Mouse (Mus musculus): ENCODE measurements around the gene Ube2b. TPM values are rescaled to one million over a fixed set of nuclear protein-coding genes. Genes with fewer than 3 reads are reported as not detected.

Ube2b gene
- polyA plus RNA-seq, 1 experiment from 2014 or later = 192 TPM

GRCm38 (mm10) chr11:51949919-51950318 lies 50.6 kb downstream of the Ube2b start:
- DNase-seq (ENCODE audit: low spot score) = no peak
- ATAC-seq (replicated peaks; ENCODE audit: insufficient number of reproducible peaks, low FRiP score, low TSS enrichment, low read depth) = no peak
- no peak overlapping the region for H3K4me3 ChIP-seq (ENCODE audit: low read depth, low read length)
- no peak overlapping the region for H3K27ac ChIP-seq (replicated peaks; ENCODE audit: low read depth, low read length)
- no peaks in the 10 kb centered on the region for H3K36me3 ChIP-seq (replicated peaks; ENCODE audit: control insufficient read depth, insufficient read depth, low read depth, low read length)
- 91% methylated on average over 9 of the region's 9 CpGs for WGBS
- H3K4me2 ChIP-seq (ENCODE audit: low read depth, low read length) = no peak overlapping the region
- H3K4me1 ChIP-seq (ENCODE audit: control insufficient read depth, insufficient read depth, low read length) = no peaks in the 10 kb centered on the region
- H3K9me3 ChIP-seq (replicated peaks; ENCODE audit: control insufficient read depth, low read length) = no peaks in the 10 kb centered on the region
- H3K9ac ChIP-seq (replicated peaks; ENCODE audit: low read length) = no peak overlapping the region
- H3K27me3 ChIP-seq (ENCODE audit: control insufficient read depth, insufficient read depth, low read length) = no peaks in the 10 kb centered on the region

DNA sequence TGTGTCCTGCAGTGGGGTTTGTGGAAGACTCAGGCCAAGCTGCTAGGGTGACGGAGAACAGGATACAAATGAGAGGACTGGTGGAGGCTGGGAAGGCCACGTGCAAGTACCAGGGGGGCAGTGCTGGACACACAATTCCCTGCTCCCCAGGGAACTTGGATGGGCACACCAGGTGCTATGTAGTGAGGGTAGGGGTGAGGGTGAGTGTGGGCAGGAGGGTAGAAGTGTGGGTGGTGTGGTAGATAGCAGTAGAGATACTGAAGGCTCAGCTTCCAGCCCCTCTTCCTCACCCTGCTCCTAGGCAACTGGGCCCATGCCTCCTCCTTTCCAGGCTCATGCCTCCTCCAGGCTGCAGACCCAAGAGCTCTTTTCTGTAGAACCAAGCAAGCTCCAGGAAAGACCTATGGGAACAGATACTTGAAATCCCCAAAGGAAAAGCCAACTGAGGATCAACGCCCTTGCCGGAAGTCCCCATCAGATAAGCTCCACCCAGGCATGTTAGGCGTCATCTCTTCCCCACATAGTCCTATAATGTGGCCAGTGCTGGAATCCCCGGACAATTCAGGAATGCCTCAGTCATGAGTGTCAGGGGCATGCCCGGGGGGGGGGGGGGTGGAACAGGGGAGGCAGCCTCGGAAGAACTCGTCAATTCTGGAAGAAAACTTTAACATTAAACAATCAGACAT lies 51.3 kb downstream of the Ube2b start:
- WGBS = 80% methylated on average over 9 of the region's 9 CpGs

GRCm38 (mm10) chr11:51946144-51946543 lies 54.4 kb downstream of the Ube2b start:
- no peaks in the 10 kb centered on the region for H3K27me3 ChIP-seq (ENCODE audit: control insufficient read depth, insufficient read depth, low read length)
- DNase-seq (ENCODE audit: low spot score) (no peak), ATAC-seq (replicated peaks; ENCODE audit: insufficient number of reproducible peaks, low FRiP score, low TSS enrichment, low read depth) (no peak)
- H3K4me1 ChIP-seq (ENCODE audit: control insufficient read depth, insufficient read depth, low read length) = no peaks in the 10 kb centered on the region; the same call in none of the 2 replicates
- H3K36me3 ChIP-seq (replicated peaks; ENCODE audit: control insufficient read depth, insufficient read depth, low read depth, low read length) = no peaks in the 10 kb centered on the region
- H3K4me3 ChIP-seq (ENCODE audit: low read depth, low read length) = no peak overlapping the region
- WGBS = 79% methylated on average over 6 of the region's 6 CpGs
- H3K4me2 ChIP-seq (ENCODE audit: low read depth, low read length) = no peak overlapping the region
- no peak overlapping the region for H3K27ac ChIP-seq (replicated peaks; ENCODE audit: low read depth, low read length)
- H3K9me3 ChIP-seq (replicated peaks; ENCODE audit: control insufficient read depth, low read length) = no peaks in the 10 kb centered on the region
- H3K9ac ChIP-seq (replicated peaks; ENCODE audit: low read length) = no peak overlapping the region

More for the DNA sequence above, 51.3 kb downstream of the Ube2b start:
- Histone ChIP-seq H3K4me3 (ENCODE audit: low read depth, low read length) (no peak overlapping the region), H3K4me2 (ENCODE audit: low read depth, low read length) (no peak overlapping the region), H3K4me1 (ENCODE audit: control insufficient read depth, insufficient read depth, low read length) (no peaks in the 10 kb centered on the region), H3K9me3 (replicated peaks; ENCODE audit: control insufficient read depth, low read length) (no peaks in the 10 kb centered on the region), H3K9ac (replicated peaks; ENCODE audit: low read length) (no peak overlapping the region), H3K36me3 (replicated peaks; ENCODE audit: control insufficient read depth, insufficient read depth, low read depth, low read length) (no peaks in the 10 kb centered on the region), H3K27me3 (ENCODE audit: control insufficient read depth, insufficient read depth, low read length) (no peaks in the 10 kb centered on the region), H3K27ac (replicated peaks; ENCODE audit: low read depth, low read length) (no peak overlapping the region)
- ATAC-seq (replicated peaks; ENCODE audit: insufficient number of reproducible peaks, low FRiP score, low TSS enrichment, low read depth) (no peak), DNase-seq (ENCODE audit: low spot score) (no peak)

- WGBS = 41% methylated on average over 8 of the region's 8 CpGs
- Histone ChIP-seq H3K9ac (replicated peaks; ENCODE audit: low read length) (no peak overlapping the region), H3K9me3 (replicated peaks; ENCODE audit: control insufficient read depth, low read length) (no peaks in the 10 kb centered on the region), H3K27ac (replicated peaks; ENCODE audit: low read depth, low read length) (no peak overlapping the region), H3K4me3 (ENCODE audit: low read depth, low read length) (no peak overlapping the region), H3K4me1 (ENCODE audit: control insufficient read depth, insufficient read depth, low read length) (no peaks in the 10 kb centered on the region; the same call in none of the 2 replicates), H3K27me3 (ENCODE audit: control insufficient read depth, insufficient read depth, low read length) (no peaks in the 10 kb centered on the region), H3K36me3 (replicated peaks; ENCODE audit: control insufficient read depth, insufficient read depth, low read depth, low read length) (no peaks in the 10 kb centered on the region), H3K4me2 (ENCODE audit: low read depth, low read length) (no peak overlapping the region)
- DNase-seq (ENCODE audit: low spot score) = no peak
- ATAC-seq (replicated peaks; ENCODE audit: insufficient number of reproducible peaks, low FRiP score, low TSS enrichment, low read depth) = no peak
These were observed 55.0 kb downstream of the Ube2b start for GRCm38 (mm10) chr11:51945548-51945947.

DNA sequence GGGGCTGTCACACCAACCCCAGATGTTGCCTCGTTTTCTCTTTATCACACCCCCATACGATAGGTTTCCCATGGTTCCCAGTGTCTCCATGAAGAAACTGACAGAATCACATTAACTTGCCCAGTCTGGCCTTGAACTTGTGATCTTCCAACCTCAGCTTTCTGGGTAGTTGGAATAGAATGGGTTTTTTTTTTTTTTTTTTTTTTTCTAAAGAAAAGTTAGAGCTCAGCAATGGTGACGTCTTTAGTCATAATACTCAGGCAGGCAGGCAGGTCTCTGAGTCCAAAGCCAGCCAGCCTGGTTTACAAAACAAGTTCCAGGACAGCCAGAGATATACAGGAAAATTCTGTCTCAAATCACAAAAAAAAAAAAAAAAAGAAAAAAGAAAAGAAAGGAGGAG lies 56.3 kb downstream of the Ube2b start:
- Histone ChIP-seq H3K27me3 (ENCODE audit: control insufficient read depth, insufficient read depth, low read length) (no peaks in the 10 kb centered on the region), H3K9me3 (replicated peaks; ENCODE audit: control insufficient read depth, low read length) (no peaks in the 10 kb centered on the region), H3K36me3 (replicated peaks; ENCODE audit: control insufficient read depth, insufficient read depth, low read depth, low read length) (no peaks in the 10 kb centered on the region), H3K4me3 (ENCODE audit: low read depth, low read length) (no peak overlapping the region), H3K27ac (replicated peaks; ENCODE audit: low read depth, low read length) (no peak overlapping the region), H3K9ac (replicated peaks; ENCODE audit: low read length) (no peak overlapping the region), H3K4me1 (ENCODE audit: control insufficient read depth, insufficient read depth, low read length) (no peaks in the 10 kb centered on the region; the same call in none of the 2 replicates), H3K4me2 (ENCODE audit: low read depth, low read length) (no peak overlapping the region)
- DNase-seq (ENCODE audit: low spot score) = no peak
- WGBS = 70% methylated on average over 3 of the region's 3 CpGs
- no peak for ATAC-seq (replicated peaks; ENCODE audit: insufficient number of reproducible peaks, low FRiP score, low TSS enrichment, low read depth)

GRCm38 (mm10) chr11:51943500-51943841 lies 57.1 kb downstream of the Ube2b start:
- WGBS = 54% methylated on average over 6 of the region's 6 CpGs
- Histone ChIP-seq H3K27ac (replicated peaks; ENCODE audit: low read depth, low read length) (no peak overlapping the region), H3K36me3 (replicated peaks; ENCODE audit: control insufficient read depth, insufficient read depth, low read depth, low read length) (no peaks in the 10 kb centered on the region), H3K4me1 (ENCODE audit: control insufficient read depth, insufficient read depth, low read length) (no peaks in the 10 kb centered on the region; the same call in none of the 2 replicates), H3K4me3 (ENCODE audit: low read depth, low read length) (no peak overlapping the region), H3K9me3 (replicated peaks; ENCODE audit: control insufficient read depth, low read length) (no peaks in the 10 kb centered on the region), H3K27me3 (ENCODE audit: control insufficient read depth, insufficient read depth, low read length) (no peaks in the 10 kb centered on the region), H3K9ac (replicated peaks; ENCODE audit: low read length) (no peak overlapping the region), H3K4me2 (ENCODE audit: low read depth, low read length) (no peak overlapping the region)
- DNase-seq (ENCODE audit: low spot score) (no peak), ATAC-seq (replicated peaks; ENCODE audit: insufficient number of reproducible peaks, low FRiP score, low TSS enrichment, low read depth) (no peak)

DNA sequence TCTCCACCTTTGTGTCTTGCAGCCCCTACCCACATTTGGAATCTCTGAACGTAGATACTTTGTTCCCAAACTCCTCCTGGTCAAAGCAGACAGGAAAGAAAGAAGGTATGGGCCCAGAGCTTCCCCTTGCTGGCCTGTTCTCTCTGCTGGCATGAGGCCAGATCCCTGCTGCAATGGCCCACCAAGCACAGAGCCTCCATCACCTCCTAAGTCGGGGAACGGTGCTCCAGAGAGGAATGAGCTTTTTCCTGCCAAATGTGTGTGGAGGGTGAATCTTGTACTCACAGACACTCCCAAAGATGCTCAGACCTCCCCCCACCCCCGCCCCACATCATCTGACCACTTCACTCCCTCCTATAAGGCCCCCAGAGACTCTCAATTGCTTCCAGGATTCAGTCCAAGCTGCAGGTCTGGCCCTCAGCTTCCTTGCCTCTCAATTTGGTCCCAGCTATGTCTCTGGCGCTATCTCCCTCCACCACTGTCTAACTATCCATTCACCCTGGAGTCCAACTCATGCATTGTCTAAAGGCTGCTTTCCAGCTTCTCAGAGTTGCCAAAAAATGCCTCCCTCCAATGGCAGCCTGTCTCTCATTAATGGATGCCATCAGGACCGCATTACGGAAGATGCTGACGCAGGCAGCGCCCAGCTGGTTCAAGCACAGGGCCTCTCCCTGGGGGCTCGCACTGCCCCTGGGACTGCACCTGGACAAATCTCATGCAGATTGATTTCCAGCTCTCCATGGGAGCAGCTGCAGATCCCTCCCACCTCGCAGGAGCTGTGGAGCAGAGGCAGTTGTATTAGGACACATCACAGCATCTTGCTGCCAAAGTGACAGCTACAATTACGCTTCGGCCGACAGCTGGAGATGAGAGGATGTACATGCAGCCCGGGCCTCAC lies 57.7 kb downstream of the Ube2b start:
- Histone ChIP-seq H3K9ac (replicated peaks; ENCODE audit: low read length) (no peak overlapping the region), H3K4me3 (ENCODE audit: low read depth, low read length) (no peak overlapping the region), H3K4me2 (ENCODE audit: low read depth, low read length) (no peak overlapping the region), H3K4me1 (ENCODE audit: control insufficient read depth, insufficient read depth, low read length) (no peaks in the 10 kb centered on the region; the same call in none of the 2 replicates), H3K27me3 (ENCODE audit: control insufficient read depth, insufficient read depth, low read length) (no peaks in the 10 kb centered on the region), H3K9me3 (replicated peaks; ENCODE audit: control insufficient read depth, low read length) (no peaks in the 10 kb centered on the region), H3K36me3 (replicated peaks; ENCODE audit: control insufficient read depth, insufficient read depth, low read depth, low read length) (no peaks in the 10 kb centered on the region), H3K27ac (replicated peaks; ENCODE audit: low read depth, low read length) (no peak overlapping the region)
- 0 out of 2 replicates have a peak, but pooled peaks have one; percentile 48 for ATAC-seq (replicated peaks; ENCODE audit: insufficient number of reproducible peaks, low FRiP score, low TSS enrichment, low read depth)
- WGBS = 57% methylated on average over 15 of the region's 15 CpGs
- peak; percentile 64 for DNase-seq (ENCODE audit: low spot score)

DNA sequence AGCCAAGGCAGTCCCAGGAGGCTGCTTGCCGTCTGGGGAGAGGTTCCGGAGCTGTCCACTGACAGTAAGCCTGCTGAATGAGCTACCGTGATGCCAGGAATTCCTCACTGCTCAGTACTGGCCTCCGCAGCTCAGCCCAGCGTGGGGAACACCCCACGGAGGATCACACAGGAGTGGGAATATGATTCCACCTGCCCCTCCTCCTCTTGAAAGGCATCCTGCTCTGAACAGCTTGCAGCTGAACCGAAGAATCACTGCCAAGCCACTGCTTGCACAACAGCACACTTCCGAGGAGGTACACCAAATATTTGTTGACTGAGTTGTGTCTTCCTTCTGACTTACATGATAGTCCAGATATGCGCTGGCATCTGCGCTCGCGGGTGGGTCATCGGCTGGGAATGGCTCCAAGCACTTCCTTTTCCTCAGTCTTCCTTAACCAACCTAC lies 60.0 kb downstream of the Ube2b start:
- WGBS = 66% methylated on average over 13 of the region's 13 CpGs
- no peaks in the 10 kb centered on the region; the same call in none of the 2 replicates for H3K4me1 ChIP-seq (ENCODE audit: control insufficient read depth, insufficient read depth, low read length)

More for the DNA sequence above, 60.0 kb downstream of the Ube2b start:
- no peaks in the 10 kb centered on the region for H3K9me3 ChIP-seq (replicated peaks; ENCODE audit: control insufficient read depth, low read length)
- no peak overlapping the region for H3K27ac ChIP-seq (replicated peaks; ENCODE audit: low read depth, low read length)
- H3K9ac ChIP-seq (replicated peaks; ENCODE audit: low read length) = no peak overlapping the region
- no peak overlapping the region for H3K4me3 ChIP-seq (ENCODE audit: low read depth, low read length)
- no peak for DNase-seq (ENCODE audit: low spot score)
- no peak overlapping the region for H3K4me2 ChIP-seq (ENCODE audit: low read depth, low read length)
- H3K27me3 ChIP-seq (ENCODE audit: control insufficient read depth, insufficient read depth, low read length) = no peaks in the 10 kb centered on the region
- no peak for ATAC-seq (replicated peaks; ENCODE audit: insufficient number of reproducible peaks, low FRiP score, low TSS enrichment, low read depth)
- H3K36me3 ChIP-seq (replicated peaks; ENCODE audit: control insufficient read depth, insufficient read depth, low read depth, low read length) = no peaks in the 10 kb centered on the region

Data from embryonic facial prominence, embryonic 11.5 days (tissue).